Mouse (Mus musculus): ENCODE results near the gene Calr4.

The Calr4 gene

GRCm38 (mm10) chr4:109224762-109225552 lies 9.3 kb upstream of the Calr4 start:
- Histone ChIP-seq H3K36me3 (ENCODE audit: insufficient read depth, low read length) (no peaks in the 10 kb centered on the region), H3K27me3 (ENCODE audit: insufficient read depth, low read length) (no peaks in the 10 kb centered on the region), H3K9me3 (ENCODE audit: low read length) (no peaks in the 10 kb centered on the region), H3K4me3 (replicated peaks; ENCODE audit: low read length) (no peak overlapping the region), H3K4me1 (replicated peaks; ENCODE audit: low read depth, low read length) (peaks cover 25% of the 10 kb centered on the region; the same call in 1 of the 2 replicates)
- TF ChIP-seq POU5F1 (IDR thresholded peaks at IDR 0.05; ENCODE audit: borderline replicate concordance, low read length) (no peak), CTCF (conservative IDR thresholded peaks at IDR 0.05; ENCODE audit: low read length) (no peak), NANOG (IDR thresholded peaks at IDR 0.05; ENCODE audit: borderline replicate concordance, low read length) (no peak)

GRCm38 (mm10) chr4:109225606-109226005 lies 8.7 kb upstream of the Calr4 start:
- Histone ChIP-seq H3K36me3 (ENCODE audit: insufficient read depth, low read length) (no peaks in the 10 kb centered on the region), H3K27me3 (ENCODE audit: insufficient read depth, low read length) (no peaks in the 10 kb centered on the region), H3K4me1 (replicated peaks; ENCODE audit: low read depth, low read length) (peaks cover 25% of the 10 kb centered on the region; the same call in 1 of the 2 replicates), H3K4me3 (replicated peaks; ENCODE audit: low read length) (no peak overlapping the region), H3K9me3 (ENCODE audit: low read length) (no peaks in the 10 kb centered on the region)
- TF ChIP-seq POU5F1 (IDR thresholded peaks at IDR 0.05; ENCODE audit: borderline replicate concordance, low read length): no peak
- no peak for TF ChIP-seq CTCF (conservative IDR thresholded peaks at IDR 0.05; ENCODE audit: low read length)
- no peak for TF ChIP-seq NANOG (IDR thresholded peaks at IDR 0.05; ENCODE audit: borderline replicate concordance, low read length)

- TF ChIP-seq NANOG (IDR thresholded peaks at IDR 0.05; ENCODE audit: borderline replicate concordance, low read length) (no peak), CTCF (conservative IDR thresholded peaks at IDR 0.05; ENCODE audit: low read length) (no peak), POU5F1 (IDR thresholded peaks at IDR 0.05; ENCODE audit: borderline replicate concordance, low read length) (no peak)
- no peaks in the 10 kb centered on the region for H3K36me3 ChIP-seq (ENCODE audit: insufficient read depth, low read length)
- peaks cover 25% of the 10 kb centered on the region; the same call in 1 of the 2 replicates for H3K4me1 ChIP-seq (replicated peaks; ENCODE audit: low read depth, low read length)
- H3K9me3 ChIP-seq (ENCODE audit: low read length): no peaks in the 10 kb centered on the region
- H3K4me3 ChIP-seq (replicated peaks; ENCODE audit: low read length): no peak overlapping the region
- H3K27me3 ChIP-seq (ENCODE audit: insufficient read depth, low read length): no peaks in the 10 kb centered on the region
Observed at GRCm38 (mm10) chr4:109226071-109226470, 8.2 kb upstream of the Calr4 start.

- H3K27me3 ChIP-seq (ENCODE audit: insufficient read depth, low read length): no peaks in the 10 kb centered on the region
- H3K9me3 ChIP-seq (ENCODE audit: low read length): no peaks in the 10 kb centered on the region
- H3K4me3 ChIP-seq (replicated peaks; ENCODE audit: low read length): no peak overlapping the region
- no peak for TF ChIP-seq POU5F1 (IDR thresholded peaks at IDR 0.05; ENCODE audit: borderline replicate concordance, low read length)
- TF ChIP-seq NANOG (IDR thresholded peaks at IDR 0.05; ENCODE audit: borderline replicate concordance, low read length): no peak
- TF ChIP-seq CTCF (conservative IDR thresholded peaks at IDR 0.05; ENCODE audit: low read length): no peak
- no peaks in the 10 kb centered on the region for H3K36me3 ChIP-seq (ENCODE audit: insufficient read depth, low read length)
- H3K4me1 ChIP-seq (replicated peaks; ENCODE audit: low read depth, low read length): 0 out of 2 replicates have a peak, but pooled peaks cover 11% of the 10 kb centered on the region
Observed at GRCm38 (mm10) chr4:109229766-109230279, 4.5 kb upstream of the Calr4 start.

GRCm38 (mm10) chr4:109234806-109235350 lies 593 bp downstream of the Calr4 start:
- Histone ChIP-seq H3K27me3 (ENCODE audit: insufficient read depth, low read length) (no peaks in the 10 kb centered on the region), H3K4me1 (replicated peaks; ENCODE audit: low read depth, low read length) (peaks cover 11% of the 10 kb centered on the region), H3K9me3 (ENCODE audit: low read length) (no peaks in the 10 kb centered on the region), H3K36me3 (ENCODE audit: insufficient read depth, low read length) (no peaks in the 10 kb centered on the region), H3K4me3 (replicated peaks; ENCODE audit: low read length) (no peak overlapping the region)
- TF ChIP-seq NANOG (IDR thresholded peaks at IDR 0.05; ENCODE audit: borderline replicate concordance, low read length) (no peak), POU5F1 (IDR thresholded peaks at IDR 0.05; ENCODE audit: borderline replicate concordance, low read length) (no peak), CTCF (conservative IDR thresholded peaks at IDR 0.05; ENCODE audit: low read length) (no peak)

GRCm38 (mm10) chr4:109236186-109236879 lies 2.0 kb downstream of the Calr4 start:
- Histone ChIP-seq H3K4me1 (replicated peaks; ENCODE audit: low read depth, low read length) (peaks cover 14% of the 10 kb centered on the region), H3K36me3 (ENCODE audit: insufficient read depth, low read length) (no peaks in the 10 kb centered on the region), H3K9me3 (ENCODE audit: low read length) (no peaks in the 10 kb centered on the region), H3K27me3 (ENCODE audit: insufficient read depth, low read length) (no peaks in the 10 kb centered on the region), H3K4me3 (replicated peaks; ENCODE audit: low read length) (no peak overlapping the region)
- TF ChIP-seq NANOG (IDR thresholded peaks at IDR 0.05; ENCODE audit: borderline replicate concordance, low read length) (no peak), POU5F1 (IDR thresholded peaks at IDR 0.05; ENCODE audit: borderline replicate concordance, low read length) (no peak), CTCF (conservative IDR thresholded peaks at IDR 0.05; ENCODE audit: low read length) (no peak)

GRCm38 (mm10) chr4:109238428-109239268 lies 4.4 kb downstream of the Calr4 start:
- H3K27me3 ChIP-seq (ENCODE audit: insufficient read depth, low read length): no peaks in the 10 kb centered on the region
- no peaks in the 10 kb centered on the region for H3K36me3 ChIP-seq (ENCODE audit: insufficient read depth, low read length)
- TF ChIP-seq POU5F1 (IDR thresholded peaks at IDR 0.05; ENCODE audit: borderline replicate concordance, low read length) (no peak), CTCF (conservative IDR thresholded peaks at IDR 0.05; ENCODE audit: low read length) (no peak), NANOG (IDR thresholded peaks at IDR 0.05; ENCODE audit: borderline replicate concordance, low read length) (no peak)
- peaks cover 17% of the 10 kb centered on the region for H3K4me1 ChIP-seq (replicated peaks; ENCODE audit: low read depth, low read length)
- H3K9me3 ChIP-seq (ENCODE audit: low read length): no peaks in the 10 kb centered on the region
- H3K4me3 ChIP-seq (replicated peaks; ENCODE audit: low read length): no peak overlapping the region
